Mouse (Mus musculus) liver, embryonic 14.5 days (tissue): ENCODE data around the gene Pan3.

Experiments used
- CTCF ChIP-seq: IDR thresholded peaks from 2 replicates; pipeline ENCODE4 v1.5.1; 2016; ENCODE audit warnings: antibody characterized with exemption, low read depth, control low read depth
- EP300 ChIP-seq: IDR thresholded peaks from 2 replicates; pipeline ENCODE4 v1.6.1; 2016; ENCODE audit warnings: antibody characterized with exemption, low read depth

DNA sequence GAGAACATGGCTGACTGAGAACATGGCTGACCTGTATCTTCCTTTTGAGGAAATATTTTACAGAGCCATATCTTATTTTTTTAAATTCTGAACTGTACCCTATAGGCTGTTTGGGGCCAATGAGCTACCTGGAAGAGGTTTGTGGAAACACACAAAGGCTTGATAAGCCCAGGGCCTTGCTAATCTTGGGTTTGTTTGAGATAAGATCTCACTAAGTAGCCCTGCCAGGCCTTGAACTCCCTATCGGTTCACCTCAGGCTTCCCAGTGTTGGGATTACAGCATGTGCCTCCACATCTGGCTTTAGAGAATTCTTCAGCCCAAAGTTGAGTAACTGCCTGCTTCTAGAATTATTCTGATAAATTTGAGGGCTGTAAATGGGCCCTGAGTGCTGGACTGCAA lies 143.6 kb downstream of the Pan3 start:
- no peak for TF ChIP-seq CTCF
- no peak for TF ChIP-seq EP300
